Mouse (Mus musculus) small intestine, adult 2 months (tissue): ENCODE measurements around the gene Herc1. TPM values are rescaled to one million over a fixed set of nuclear protein-coding genes. Genes with fewer than 3 reads are reported as not detected.

Experiments
- H3K27ac ChIP-seq: fragments of 200-500 bp; 2 replicates; pipeline ENCODE4 v1.5.1; 2012; ENCODE audit warnings: low read depth, low read length, control low read depth, inconsistent platforms; ENCODE audit not compliant: insufficient read depth
- H3K27me3 ChIP-seq: fragments of 200-500 bp; 2 replicates; pipeline ENCODE4 v1.6.1; 2012; ENCODE audit warnings: mild to moderate bottlenecking, moderate library complexity, low read length, inconsistent platforms; ENCODE audit not compliant: control insufficient read depth, insufficient read depth
- H3K36me3 ChIP-seq: fragments of 200-500 bp; 2 replicates; pipeline ENCODE4 v1.6.1; 2012; ENCODE audit warnings: mild to moderate bottlenecking, low read length, control low read depth, inconsistent platforms; ENCODE audit not compliant: control insufficient read depth, insufficient read depth
- H3K4me1 ChIP-seq: fragments of 200-500 bp; 2 replicates; pipeline ENCODE4 v1.6.1; 2012; ENCODE audit warnings: low read length, inconsistent platforms, mixed read lengths; ENCODE audit not compliant: control insufficient read depth, insufficient read depth, insufficient read length
- H3K4me3 ChIP-seq: fragments of 200-500 bp; 2 replicates; pipeline ENCODE4 v1.5.1; 2012; ENCODE audit warnings: low read depth, mild to moderate bottlenecking, control low read depth, inconsistent platforms, low read length, moderate library complexity
- CTCF ChIP-seq: fragments of 200-500 bp; IDR thresholded peaks from 2 replicates; pipeline ENCODE4 v1.5.1; 2012; ENCODE audit warnings: low read depth, mild to moderate bottlenecking, control low read depth, inconsistent platforms, low read length, moderate library complexity, mixed read lengths; ENCODE audit not compliant: insufficient replicate concordance, insufficient read length; ENCODE audit errors: extremely low read depth
- POLR2A ChIP-seq: fragments of 200-500 bp; IDR thresholded peaks from 2 replicates; pipeline ENCODE4 v1.6.1; 2012; ENCODE audit warnings: low read depth, mild to moderate bottlenecking, control low read depth, inconsistent platforms, low read length, moderate library complexity
- WGBS: fragments of 180-500 bp; shearing (Covaris S2); methylation state at CpG from one replicate; pipeline ENCODE4 v1.1.7; 2018; 5-methylcytosine and 5-hydroxymethylcytosine counted together
- polyA plus RNA-seq: library from polyadenylated mRNA; depleted of rRNA; stranded (reverse); fragments of >200 nt; gene quantifications from 2 replicates; pipeline ENCODE4 v1.2.3, GENCODE M21; 2012; rRNA removed

The Herc1 gene
- 4.3 and 9.3 TPM in 2 replicates for polyA plus RNA-seq

- peak within 1 kb of the TSS; percentile 72 for H3K4me3 ChIP-seq
- H3K36me3 ChIP-seq = no peaks in the 10 kb centered on the region
- H3K27me3 ChIP-seq = no peaks in the 10 kb centered on the region
- peak within 1 kb of the TSS; percentile 88 for H3K27ac ChIP-seq
- TF ChIP-seq POLR2A (peak; percentile 70), CTCF (no peak)
- under 1% methylated on average over 85 of the region's 85 CpGs for WGBS
- no peaks in the 10 kb centered on the region; the same call in 1 of the 2 replicates for H3K4me1 ChIP-seq
These were observed at the start of gene Herc1 for GRCm38 (mm10) chr9:66349860-66350787. Gene Herc1, plus strand, starts transcription at chr9:66350450.

GRCm38 (mm10) chr9:66304320-66305090 lies 45.7 kb upstream of the Herc1 start:
- H3K4me3 ChIP-seq = no peak overlapping the region
- TF ChIP-seq POLR2A (no peak), CTCF (no peak)
- H3K4me1 ChIP-seq = peaks cover 10% of the 10 kb centered on the region
- H3K36me3 ChIP-seq = no peaks in the 10 kb centered on the region
- no peak overlapping the region for H3K27ac ChIP-seq
- no peaks in the 10 kb centered on the region for H3K27me3 ChIP-seq
- 83% methylated on average over 3 of the region's 3 CpGs for WGBS

GRCm38 (mm10) chr9:66305121-66306112 lies 44.8 kb upstream of the Herc1 start:
- Histone ChIP-seq H3K36me3 (no peaks in the 10 kb centered on the region), H3K27me3 (no peaks in the 10 kb centered on the region), H3K4me1 (peaks cover 10% of the 10 kb centered on the region), H3K27ac (peak overlapping the region; percentile 71), H3K4me3 (peak overlapping the region; percentile 93)
- 16% methylated on average over 25 of the region's 25 CpGs for WGBS
- no peak; the same call in 1 of the 2 replicates for TF ChIP-seq CTCF
- TF ChIP-seq POLR2A = 0 out of 2 replicates have a peak, but pooled peaks have one; percentile 44

GRCm38 (mm10) chr9:66306414-66306813 lies 43.8 kb upstream of the Herc1 start:
- TF ChIP-seq POLR2A (no peak), CTCF (no peak)
- Histone ChIP-seq H3K36me3 (no peaks in the 10 kb centered on the region), H3K27ac (no peak overlapping the region), H3K27me3 (no peaks in the 10 kb centered on the region), H3K4me1 (peaks cover 8% of the 10 kb centered on the region), H3K4me3 (no peak overlapping the region)
- WGBS = 79% methylated on average over 3 of the region's 3 CpGs

- Histone ChIP-seq H3K36me3 (no peaks in the 10 kb centered on the region), H3K27ac (no peak overlapping the region), H3K4me1 (peaks cover 12% of the 10 kb centered on the region), H3K27me3 (no peaks in the 10 kb centered on the region), H3K4me3 (no peak overlapping the region)
- no peak for TF ChIP-seq CTCF
- no peak for TF ChIP-seq POLR2A
- 42% methylated on average over 2 of the region's 2 CpGs for WGBS
These were observed 42.9 kb upstream of the Herc1 start for GRCm38 (mm10) chr9:66307341-66307740.

- no peak overlapping the region for H3K27ac ChIP-seq
- H3K27me3 ChIP-seq = no peaks in the 10 kb centered on the region
- 79% methylated on average over 4 of the region's 4 CpGs for WGBS
- H3K4me1 ChIP-seq = peaks cover 12% of the 10 kb centered on the region
- H3K36me3 ChIP-seq = no peaks in the 10 kb centered on the region
- H3K4me3 ChIP-seq = no peak overlapping the region
- no peak for TF ChIP-seq POLR2A
- TF ChIP-seq CTCF = no peak
These were observed 41.5 kb upstream of the Herc1 start for GRCm38 (mm10) chr9:66308741-66309140.
